Mouse (Mus musculus) forebrain, embryonic 14.5 days (tissue): ENCODE measurements around the gene Zxdc. TPM values are rescaled to one million over a fixed set of nuclear protein-coding genes. Genes with fewer than 3 reads are reported as not detected.
A peak's percentile ranks its signal among the peaks of the same experiment; 100 is the strongest.

Experiments
- ATAC-seq: fragments of 200-750 bp; cut with Nextera tagmentation; 2 replicates; pipeline ENCODE4 v1.8.0; 2017; ENCODE audit warnings: mild to moderate bottlenecking, moderate library complexity
- DNase-seq: peaks from one replicate; pipeline ENCODE4 v3.0.0-alpha.2; 2015; ENCODE audit warnings: low spot score
- H3K27ac ChIP-seq: fragments of 300-500 bp; sonication (generic); 2 replicates; pipeline ENCODE4 v1.5.1; 2014; ENCODE audit warnings: low read depth, mild to moderate bottlenecking, control low read depth, low read length, moderate library complexity
- H3K27me3 ChIP-seq: fragments of 300-500 bp; sonication (generic); replicated peaks from 2 replicates; pipeline ENCODE4 v1.6.1; 2014; ENCODE audit warnings: low read length, control low read depth, mixed read lengths; ENCODE audit not compliant: control insufficient read depth, insufficient read depth
- H3K36me3 ChIP-seq: fragments of 300-500 bp; sonication (generic); 2 replicates; pipeline ENCODE4 v1.6.1; 2014; ENCODE audit warnings: low read length, control low read depth; ENCODE audit not compliant: control insufficient read depth, insufficient read depth
- H3K4me1 ChIP-seq: fragments of 300-500 bp; sonication (generic); 2 replicates; pipeline ENCODE4 v1.6.1; 2014; ENCODE audit warnings: antibody characterized with exemption, low read length, control low read depth; ENCODE audit not compliant: control insufficient read depth, insufficient read depth
- H3K4me2 ChIP-seq: fragments of 300-500 bp; sonication (generic); 2 replicates; pipeline ENCODE4 v1.6.1; 2014; ENCODE audit warnings: mild to moderate bottlenecking, control low read depth, low read length
- H3K4me3 ChIP-seq: fragments of 300-500 bp; sonication (generic); 2 replicates; pipeline ENCODE4 v1.5.1; 2014; ENCODE audit warnings: low read depth, low read length, control low read depth
- H3K9ac ChIP-seq: fragments of 300-500 bp; sonication (generic); 2 replicates; pipeline ENCODE4 v1.6.1; 2014; ENCODE audit warnings: mild to moderate bottlenecking, low read length, control low read depth, moderate library complexity
- H3K9me3 ChIP-seq: fragments of 300-500 bp; sonication (generic); replicated peaks from 2 replicates; pipeline ENCODE4 v1.6.1; 2016; ENCODE audit warnings: low read length, control low read depth, mixed read lengths; ENCODE audit not compliant: control insufficient read depth
- WGBS: fragments of 180-500 bp; shearing (Covaris S2); extraction: QIAGEN DNeasy Blood & Tissue Kit; methylation state at CpG from one replicate; pipeline ENCODE4 v1.1.7; 2014; 5-methylcytosine and 5-hydroxymethylcytosine counted together
- polyA plus RNA-seq: library from polyadenylated mRNA; unstranded; fragments of >200 nt; fragmentation: Nextera tagmentation; extraction: Ambion mirVana; gene quantifications from 2 replicates; pipeline ENCODE4 v1.2.1, GENCODE M21; 2014

Zxdc gene
- polyA plus RNA-seq, 1 experiment from 2014 or later: 14.0 TPM

DNA sequence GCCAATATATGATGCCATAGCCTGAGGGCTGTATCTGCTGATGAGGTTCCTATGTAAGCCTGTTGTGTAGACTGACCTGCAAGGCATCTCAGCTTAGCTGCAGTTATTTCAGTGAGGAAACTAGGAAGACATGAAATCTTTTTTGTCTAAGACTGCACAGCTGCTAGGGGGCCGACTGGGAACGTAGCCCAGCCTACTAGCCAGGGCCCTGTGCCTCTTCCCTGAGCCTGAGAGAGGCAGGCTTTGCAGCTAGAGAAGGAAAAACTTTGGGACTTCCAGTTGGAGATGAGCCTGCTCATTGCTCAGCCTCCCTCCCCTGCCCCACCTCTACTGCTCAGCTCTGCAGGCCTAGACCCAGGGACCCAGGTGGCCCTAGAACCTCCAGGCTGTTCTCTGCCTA is 62.2 kb downstream of the Zxdc start:
- Histone ChIP-seq H3K4me1 (no peaks in the 10 kb centered on the region), H3K4me3 (no peak overlapping the region), H3K36me3 (no peaks in the 10 kb centered on the region), H3K4me2 (no peak overlapping the region), H3K9me3 (no peaks in the 10 kb centered on the region), H3K9ac (no peak overlapping the region), H3K27ac (no peak overlapping the region), H3K27me3 (no peaks in the 10 kb centered on the region)
- DNase-seq: peak; percentile 22
- ATAC-seq: no peak
- WGBS: 60% methylated on average over 2 of the region's 2 CpGs

DNA sequence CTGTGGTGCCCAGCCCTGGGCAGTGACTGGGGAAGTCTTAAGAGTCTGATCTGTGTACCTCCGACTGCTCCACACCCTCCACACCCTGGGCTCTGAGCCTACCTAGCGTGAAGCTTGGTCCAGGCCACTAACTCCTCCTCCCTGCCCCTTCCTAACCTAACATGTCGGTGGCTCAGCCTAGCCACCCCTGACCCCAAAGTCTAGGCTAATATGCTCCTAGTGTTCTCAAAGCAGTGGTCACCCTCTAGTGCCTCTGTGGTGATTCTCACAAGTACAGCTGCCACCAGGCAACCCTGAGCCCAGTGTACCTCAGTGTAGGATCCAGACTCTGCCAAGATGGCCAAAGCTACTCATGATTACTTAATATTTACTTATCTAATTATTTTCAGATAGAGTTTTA is 65.4 kb downstream of the Zxdc start:
- 69% methylated on average over 3 of the region's 3 CpGs for WGBS
- H3K9me3 ChIP-seq: no peaks in the 10 kb centered on the region

DNA sequence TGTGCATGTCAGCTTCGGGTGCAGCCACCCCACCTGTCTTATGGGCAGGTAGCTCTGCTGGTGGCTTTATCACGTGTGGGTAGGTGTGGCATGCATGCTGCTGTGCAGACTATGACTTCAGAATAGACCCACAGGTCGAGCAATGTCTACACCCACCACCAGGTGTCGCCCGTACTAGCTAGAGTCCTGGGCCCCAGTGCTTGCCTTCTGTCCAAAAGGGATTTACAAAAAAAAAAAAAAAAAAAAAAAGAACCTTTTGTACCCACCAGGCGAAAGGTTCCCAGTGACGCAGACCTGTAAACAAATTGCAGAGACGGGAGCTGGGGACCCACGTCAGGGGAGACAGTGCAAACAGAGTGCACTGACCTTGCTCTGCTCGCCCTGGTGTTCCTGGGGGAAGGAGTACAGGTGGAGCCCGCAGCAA is 65.9 kb downstream of the Zxdc start:
- 11% methylated on average over 11 of the region's 11 CpGs for WGBS

More for the DNA sequence above, 65.4 kb downstream of the Zxdc start:
- ATAC-seq: peak; percentile 48
- Histone ChIP-seq H3K27me3 (no peaks in the 10 kb centered on the region), H3K4me2 (no peak overlapping the region), H3K4me3 (no peak overlapping the region), H3K36me3 (no peaks in the 10 kb centered on the region), H3K9ac (no peak overlapping the region), H3K27ac (no peak overlapping the region), H3K4me1 (no peaks in the 10 kb centered on the region)
- DNase-seq: no peak

GRCm38 (mm10) chr6:90436192-90436907 is 67.1 kb downstream of the Zxdc start:
- Histone ChIP-seq H3K4me1 (no peaks in the 10 kb centered on the region), H3K9ac (no peak overlapping the region), H3K9me3 (no peaks in the 10 kb centered on the region), H3K27ac (no peak overlapping the region), H3K27me3 (no peaks in the 10 kb centered on the region), H3K4me2 (no peak overlapping the region), H3K36me3 (no peaks in the 10 kb centered on the region), H3K4me3 (no peak overlapping the region)
- WGBS: 87% methylated on average over 10 of the region's 10 CpGs
- no peak for DNase-seq
- ATAC-seq: no peak

More for the DNA sequence above, 65.9 kb downstream of the Zxdc start:
- Histone ChIP-seq H3K4me3 (no peak overlapping the region), H3K27ac (no peak overlapping the region), H3K9me3 (no peaks in the 10 kb centered on the region), H3K9ac (no peak overlapping the region), H3K4me1 (no peaks in the 10 kb centered on the region), H3K27me3 (no peaks in the 10 kb centered on the region), H3K36me3 (no peaks in the 10 kb centered on the region), H3K4me2 (peak overlapping the region; percentile 21; the same call in 1 of the 2 replicates)
- peak; percentile 89 for DNase-seq
- ATAC-seq: peak; percentile 71

DNA sequence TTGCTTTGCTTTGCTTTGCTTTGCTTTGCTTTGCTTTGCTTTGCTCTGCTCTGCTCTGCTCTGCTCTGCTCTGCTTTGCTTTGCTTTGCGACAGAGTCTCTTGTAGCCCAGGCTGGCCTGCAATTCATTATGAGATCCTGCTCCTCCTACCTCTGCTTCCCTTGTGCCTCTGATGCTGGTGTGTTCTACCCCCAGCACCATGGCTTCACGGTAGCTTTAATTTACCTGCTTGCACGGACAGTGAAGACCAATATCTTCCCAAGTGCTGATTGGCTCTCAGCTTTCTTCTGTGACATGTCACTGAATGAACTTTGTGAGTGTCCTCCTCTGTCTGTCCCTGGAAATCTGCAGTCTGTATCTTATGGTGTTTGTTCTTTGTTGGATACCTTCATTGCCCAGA is 67.7 kb downstream of the Zxdc start:
- no peak for DNase-seq
- Histone ChIP-seq H3K27ac (no peak overlapping the region), H3K36me3 (no peaks in the 10 kb centered on the region), H3K4me1 (no peaks in the 10 kb centered on the region), H3K27me3 (no peaks in the 10 kb centered on the region), H3K9ac (no peak overlapping the region), H3K9me3 (no peaks in the 10 kb centered on the region), H3K4me2 (no peak overlapping the region), H3K4me3 (no peak overlapping the region)
- whole genome bisulfite sequencing: 92% methylated on average over 3 of the region's 3 CpGs
- ATAC-seq: no peak

DNA sequence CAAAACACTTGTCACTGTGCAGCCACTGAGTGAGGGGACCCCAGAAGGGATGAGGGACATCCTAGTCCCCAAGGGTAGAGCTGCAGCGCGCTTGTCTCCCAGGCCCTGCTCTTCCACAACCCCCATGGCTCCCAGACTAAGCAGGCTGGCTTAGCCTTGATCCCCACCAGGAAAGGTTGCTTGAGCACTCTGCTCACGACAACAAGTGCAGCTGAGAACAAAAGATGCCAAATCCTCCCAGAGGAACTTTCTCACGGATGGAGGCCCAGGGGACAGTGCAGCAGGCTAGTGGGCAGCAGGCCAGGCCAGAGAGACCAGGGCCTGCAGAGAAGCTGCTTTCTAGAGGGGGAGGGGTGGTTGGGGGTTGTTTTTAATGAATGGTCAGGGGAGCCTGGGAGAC is 77.6 kb downstream of the Zxdc start:
- 19% methylated on average over 4 of the region's 4 CpGs for WGBS
- Histone ChIP-seq H3K4me2 (no peak overlapping the region), H3K9me3 (no peaks in the 10 kb centered on the region), H3K9ac (no peak overlapping the region), H3K36me3 (no peaks in the 10 kb centered on the region), H3K27me3 (no peaks in the 10 kb centered on the region), H3K4me3 (no peak overlapping the region), H3K27ac (no peak overlapping the region), H3K4me1 (peaks cover 6% of the 10 kb centered on the region; the same call in 1 of the 2 replicates)
- peak; percentile 75 for ATAC-seq
- peak; percentile 65 for DNase-seq

GRCm38 (mm10) chr6:90450179-90450578 is 80.9 kb downstream of the Zxdc start:
- 24% methylated on average over 7 of the region's 7 CpGs for WGBS
- no peak overlapping the region for H3K4me3 ChIP-seq
- no peaks in the 10 kb centered on the region for H3K9me3 ChIP-seq
- H3K27ac ChIP-seq: no peak overlapping the region
- no peaks in the 10 kb centered on the region for H3K36me3 ChIP-seq
- H3K27me3 ChIP-seq: no peaks in the 10 kb centered on the region
- no peak overlapping the region for H3K9ac ChIP-seq
- ATAC-seq (peak; percentile 35; the same call in 1 of the 2 replicates), DNase-seq (peak; percentile 76)
- no peak overlapping the region for H3K4me2 ChIP-seq
- H3K4me1 ChIP-seq: peaks cover 6% of the 10 kb centered on the region; the same call in 1 of the 2 replicates

DNA sequence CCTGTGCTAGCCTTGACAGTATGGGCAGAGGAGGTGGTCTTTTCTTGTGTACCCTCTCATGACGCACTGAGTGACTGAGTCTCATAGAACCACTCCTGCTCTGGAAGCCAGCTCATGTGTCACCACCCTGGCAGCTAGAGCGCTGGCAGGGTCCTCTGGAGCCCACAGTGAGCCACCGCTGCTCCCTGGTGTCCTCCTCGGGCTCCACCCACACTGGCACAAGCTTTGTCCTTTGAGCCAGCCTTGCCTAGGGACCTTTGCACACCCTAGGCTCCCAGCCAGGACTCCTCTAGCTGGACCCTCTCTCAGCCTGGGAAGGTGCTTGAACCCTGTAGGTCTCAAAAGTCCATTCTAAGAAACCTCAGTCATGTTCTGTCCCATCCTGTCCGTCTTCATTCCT is 81.4 kb downstream of the Zxdc start:
- Histone ChIP-seq H3K9me3 (no peaks in the 10 kb centered on the region), H3K4me2 (no peak overlapping the region), H3K36me3 (no peaks in the 10 kb centered on the region), H3K4me3 (no peak overlapping the region), H3K9ac (no peak overlapping the region), H3K27ac (no peak overlapping the region), H3K4me1 (peaks cover 6% of the 10 kb centered on the region; the same call in 1 of the 2 replicates), H3K27me3 (no peaks in the 10 kb centered on the region)
- WGBS: 80% methylated on average over 5 of the region's 5 CpGs
- no peak for DNase-seq
- no peak for ATAC-seq

DNA sequence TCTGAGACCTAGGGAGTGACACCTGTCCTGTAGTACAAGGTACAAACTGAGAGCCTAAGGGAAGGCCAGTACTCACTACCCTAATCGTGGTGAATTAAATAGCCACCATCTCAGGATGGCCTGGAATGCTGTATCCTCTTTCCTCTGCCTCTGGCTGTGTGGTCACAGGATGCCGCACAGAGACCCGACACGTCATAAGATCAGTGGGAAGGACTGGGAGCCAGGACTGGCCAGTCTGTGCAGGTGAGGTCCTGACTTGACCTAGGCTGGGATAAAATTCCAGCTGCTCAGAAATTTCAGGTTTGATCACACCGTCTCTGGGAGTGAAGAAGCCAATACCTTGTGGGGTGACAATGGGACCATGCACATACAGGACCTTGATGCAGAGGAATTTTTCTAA is 82.2 kb downstream of the Zxdc start:
- no peak for DNase-seq
- Histone ChIP-seq H3K4me3 (no peak overlapping the region), H3K27me3 (no peaks in the 10 kb centered on the region), H3K9ac (no peak overlapping the region), H3K27ac (no peak overlapping the region), H3K4me2 (no peak overlapping the region), H3K9me3 (no peaks in the 10 kb centered on the region), H3K36me3 (no peaks in the 10 kb centered on the region), H3K4me1 (peaks cover 6% of the 10 kb centered on the region; the same call in 1 of the 2 replicates)
- ATAC-seq: no peak
- WGBS: 93% methylated on average over 5 of the region's 5 CpGs
